Mouse (Mus musculus): Measurements from ENCODE around the gene Gm20388. TPM values are rescaled to one million over a fixed set of nuclear protein-coding genes. Genes with fewer than 3 reads are reported as not detected.

The Gm20388 gene
- polyA plus RNA-seq, 1 experiment from 2014 or later: 4.4 TPM

GRCm38 (mm10) chr8:122606810-122607209 lies 2696.2 kb downstream of the Gm20388 start:
- Histone ChIP-seq H3K9me3 (no peaks in the 10 kb centered on the region), H3K4me3 (replicated peaks) (no peak overlapping the region), H3K4me2 (replicated peaks) (no peak overlapping the region), H3K36me3 (no peaks in the 10 kb centered on the region), H3K27me3 (no peaks in the 10 kb centered on the region), H3K27ac (no peak overlapping the region), H3K4me1 (replicated peaks) (peaks cover 9% of the 10 kb centered on the region), H3K9ac (replicated peaks) (no peak overlapping the region)
- ATAC-seq: no peak
- 89% methylated on average over 11 of the region's 12 CpGs for WGBS

DNA sequence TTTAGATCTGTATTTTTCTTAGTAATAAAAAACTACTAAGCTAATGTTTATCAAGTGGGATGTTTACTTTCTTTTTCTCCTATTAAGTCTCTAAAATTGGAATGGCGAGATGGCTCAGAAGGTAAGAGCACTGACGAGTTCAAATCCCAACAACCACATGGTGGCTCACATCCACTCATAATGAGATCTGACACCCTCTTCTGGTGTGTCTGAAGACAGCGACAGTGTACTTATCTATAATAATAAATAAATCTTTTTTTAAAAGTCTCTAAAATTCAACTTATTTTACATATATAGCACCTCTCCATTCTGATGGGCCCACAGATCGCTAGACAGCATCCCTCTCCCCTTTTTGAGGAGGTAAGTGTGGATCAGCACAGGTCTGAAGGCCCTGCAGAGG lies 2699.6 kb downstream of the Gm20388 start:
- Histone ChIP-seq H3K4me3 (replicated peaks) (0 out of 2 replicates have a peak overlapping the region, but pooled peaks have one; percentile 61), H3K9ac (replicated peaks) (no peak overlapping the region), H3K27ac (no peak overlapping the region), H3K9me3 (no peaks in the 10 kb centered on the region), H3K4me1 (replicated peaks) (peaks cover 21% of the 10 kb centered on the region), H3K36me3 (0 out of 2 replicates have a peak, but pooled peaks cover 5% of the 10 kb centered on the region), H3K27me3 (no peaks in the 10 kb centered on the region), H3K4me2 (replicated peaks) (peak overlapping the region; percentile 93)
- no peak for ATAC-seq
- WGBS: 57% methylated on average over 4 of the region's 4 CpGs

DNA sequence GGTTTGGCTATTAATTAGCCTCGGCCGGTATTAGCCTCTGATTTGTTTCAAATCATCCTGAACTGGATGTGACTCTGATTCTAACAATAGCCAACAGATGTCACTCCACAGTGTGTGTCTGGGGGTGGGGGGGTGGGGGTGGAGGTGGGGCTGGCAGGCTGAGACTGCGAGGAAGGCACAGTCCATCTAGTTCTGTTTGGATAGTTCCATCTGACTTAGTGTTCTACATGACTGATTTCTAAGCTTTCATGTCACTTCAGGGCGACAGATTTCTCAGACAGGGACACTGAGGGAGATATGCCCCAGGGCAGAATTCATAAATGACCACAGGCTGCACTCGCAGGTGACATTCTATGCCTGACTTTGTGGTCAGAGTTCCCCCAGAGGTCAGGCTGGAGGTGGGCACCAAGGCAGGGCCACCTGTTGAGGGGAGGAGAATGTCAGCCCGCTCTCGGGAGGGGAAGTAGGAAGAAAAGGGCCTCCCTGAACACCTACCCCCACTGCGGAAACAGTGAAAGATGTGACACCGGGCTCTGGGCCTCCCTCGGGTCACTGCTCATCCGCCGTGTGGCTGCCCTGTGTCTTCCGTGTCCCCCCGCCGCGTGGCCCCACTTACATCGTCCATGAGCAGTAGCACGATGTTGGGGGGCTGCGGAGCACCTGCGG lies 2700.1 kb downstream of the Gm20388 start:
- 0 out of 2 replicates have a peak, but pooled peaks cover 7% of the 10 kb centered on the region for H3K36me3 ChIP-seq
- WGBS: 2% methylated on average over 20 of the region's 20 CpGs
- no peaks in the 10 kb centered on the region for H3K9me3 ChIP-seq
- no peaks in the 10 kb centered on the region for H3K27me3 ChIP-seq
- peak; percentile 12; the same call in 1 of the 2 replicates for ATAC-seq
- peak overlapping the region; percentile 74 for H3K27ac ChIP-seq
- H3K9ac ChIP-seq (replicated peaks): peak overlapping the region; percentile 72
- H3K4me3 ChIP-seq (replicated peaks): peak overlapping the region; percentile 61
- peak overlapping the region; percentile 93 for H3K4me2 ChIP-seq (replicated peaks)
- H3K4me1 ChIP-seq (replicated peaks): peaks cover 21% of the 10 kb centered on the region

- 0 out of 2 replicates have a peak, but pooled peaks cover 7% of the 10 kb centered on the region for H3K36me3 ChIP-seq
- peak within 1 kb of the TSS; percentile 72 for H3K9ac ChIP-seq (replicated peaks)
- no peaks in the 10 kb centered on the region for H3K27me3 ChIP-seq
- peak; percentile 95 for ATAC-seq
- H3K4me3 ChIP-seq (replicated peaks): peak within 1 kb of the TSS; percentile 61
- H3K4me1 ChIP-seq (replicated peaks): peaks cover 21% of the 10 kb centered on the region
- H3K9me3 ChIP-seq: no peaks in the 10 kb centered on the region
- H3K27ac ChIP-seq: peak within 1 kb of the TSS; percentile 91
- under 1% methylated on average over 46 of the region's 57 CpGs for WGBS
- H3K4me2 ChIP-seq (replicated peaks): peak within 1 kb of the TSS; percentile 93
Observed at GRCm38 (mm10) chr8:122611295-122612133, 2700.9 kb downstream of the Gm20388 start, which contains the start of the genes Galns and Trappc2l. Gene Galns (minus strand): TSS chr8:122611463. Gene Trappc2l (plus strand): TSS chr8:122611640.

GRCm38 (mm10) chr8:122616181-122616905 lies 2705.7 kb downstream of the Gm20388 start:
- no peak for ATAC-seq
- Histone ChIP-seq H3K36me3 (0 out of 2 replicates have a peak, but pooled peaks cover 7% of the 10 kb centered on the region), H3K4me1 (replicated peaks) (peaks cover 28% of the 10 kb centered on the region), H3K27ac (no peak overlapping the region), H3K9ac (replicated peaks) (no peak overlapping the region), H3K4me2 (replicated peaks) (no peak overlapping the region), H3K27me3 (no peaks in the 10 kb centered on the region), H3K4me3 (replicated peaks) (no peak overlapping the region), H3K9me3 (no peaks in the 10 kb centered on the region)
- WGBS: 81% methylated on average over 9 of the region's 9 CpGs

- Histone ChIP-seq H3K9me3 (no peaks in the 10 kb centered on the region), H3K4me2 (replicated peaks) (no peak overlapping the region), H3K27me3 (no peaks in the 10 kb centered on the region), H3K4me3 (replicated peaks) (no peak overlapping the region), H3K9ac (replicated peaks) (no peak overlapping the region), H3K36me3 (0 out of 2 replicates have a peak, but pooled peaks cover 7% of the 10 kb centered on the region), H3K4me1 (replicated peaks) (peaks cover 17% of the 10 kb centered on the region), H3K27ac (no peak overlapping the region; the same call in 1 of the 2 replicates)
- peak; percentile 31 for ATAC-seq
- 32% methylated on average over 5 of the region's 7 CpGs for WGBS
Observed at GRCm38 (mm10) chr8:122617947-122618546, 2707.4 kb downstream of the Gm20388 start.

DNA sequence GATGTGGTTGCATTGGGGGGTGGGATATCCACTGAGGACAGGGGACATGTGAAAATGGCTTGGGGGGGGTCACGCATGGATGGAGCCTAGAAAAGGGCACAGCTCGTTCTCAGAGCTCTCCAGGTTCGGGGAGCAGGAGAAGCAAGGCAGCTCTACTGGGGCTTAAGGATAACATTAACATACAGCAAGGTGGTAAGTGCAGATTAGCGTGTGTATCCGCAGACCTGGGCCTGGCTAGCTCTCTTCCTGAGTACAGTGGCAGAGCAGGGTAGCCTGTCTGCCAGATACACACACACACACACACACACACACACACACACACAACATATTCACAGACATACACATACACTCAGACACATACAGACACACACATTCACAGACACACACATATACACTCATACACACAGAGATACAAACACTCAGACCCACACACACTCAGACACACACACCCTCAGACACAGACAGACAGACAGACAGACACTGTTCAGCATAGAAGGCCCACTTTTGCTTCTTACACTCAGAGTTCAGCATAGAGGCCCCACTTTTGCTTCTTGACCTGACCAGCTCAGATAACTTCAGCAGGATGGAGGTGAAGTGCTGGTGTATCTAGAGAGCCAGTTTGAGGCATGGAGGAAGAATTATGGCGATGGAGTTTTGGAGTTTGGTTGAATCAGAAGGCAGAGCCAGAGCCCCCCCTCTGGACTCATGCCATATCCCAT lies 2708.2 kb downstream of the Gm20388 start:
- ATAC-seq: no peak
- 58% methylated on average over 6 of the region's 6 CpGs for WGBS
- H3K9ac ChIP-seq (replicated peaks): no peak overlapping the region

DNA sequence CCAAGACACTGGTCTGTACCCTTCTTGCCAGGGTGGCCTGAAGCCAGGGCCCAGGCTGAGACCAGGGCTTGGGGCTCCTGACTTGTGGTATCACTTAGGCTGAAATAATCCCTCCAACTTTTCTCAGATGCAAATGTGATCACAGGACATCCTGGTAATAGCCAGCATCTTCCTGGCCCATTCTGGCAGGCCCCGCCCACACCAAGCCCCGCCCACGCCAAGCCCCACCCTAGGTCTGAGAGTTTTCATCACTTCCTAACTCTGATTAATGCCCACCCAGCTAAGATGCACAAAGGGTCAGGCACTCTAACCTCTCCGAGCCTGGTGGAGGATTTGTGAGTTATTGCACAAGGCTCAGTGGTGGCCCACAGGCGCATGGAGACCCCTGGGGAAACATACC lies 2709.8 kb downstream of the Gm20388 start:
- Histone ChIP-seq H3K4me2 (replicated peaks) (no peak overlapping the region), H3K4me3 (replicated peaks) (no peak overlapping the region), H3K9ac (replicated peaks) (no peak overlapping the region), H3K27me3 (no peaks in the 10 kb centered on the region), H3K4me1 (replicated peaks) (peaks cover 17% of the 10 kb centered on the region), H3K9me3 (no peaks in the 10 kb centered on the region), H3K27ac (no peak overlapping the region), H3K36me3 (no peaks in the 10 kb centered on the region)
- WGBS: 42% methylated on average over 5 of the region's 5 CpGs
- ATAC-seq: no peak

More for the DNA sequence above, 2708.2 kb downstream of the Gm20388 start:
- Histone ChIP-seq H3K36me3 (0 out of 2 replicates have a peak, but pooled peaks cover 7% of the 10 kb centered on the region), H3K27me3 (no peaks in the 10 kb centered on the region), H3K4me3 (replicated peaks) (no peak overlapping the region), H3K4me2 (replicated peaks) (no peak overlapping the region), H3K27ac (no peak overlapping the region), H3K4me1 (replicated peaks) (peaks cover 17% of the 10 kb centered on the region), H3K9me3 (no peaks in the 10 kb centered on the region)

GRCm38 (mm10) chr8:122622727-122623126 lies 2712.1 kb downstream of the Gm20388 start, which contains the start of gene Pabpn1l:
Gene Pabpn1l (minus strand): TSS chr8:122622739.
- no peak within 1 kb of the TSS for H3K4me3 ChIP-seq (replicated peaks)
- WGBS: 64% methylated on average over 6 of the region's 6 CpGs
- no peak within 1 kb of the TSS for H3K27ac ChIP-seq
- no peak within 1 kb of the TSS for H3K9ac ChIP-seq (replicated peaks)
- H3K9me3 ChIP-seq: no peaks in the 10 kb centered on the region
- H3K4me1 ChIP-seq (replicated peaks): peaks cover 17% of the 10 kb centered on the region
- ATAC-seq: no peak
- no peak within 1 kb of the TSS for H3K4me2 ChIP-seq (replicated peaks)
- no peaks in the 10 kb centered on the region for H3K27me3 ChIP-seq
- H3K36me3 ChIP-seq: no peaks in the 10 kb centered on the region

DNA sequence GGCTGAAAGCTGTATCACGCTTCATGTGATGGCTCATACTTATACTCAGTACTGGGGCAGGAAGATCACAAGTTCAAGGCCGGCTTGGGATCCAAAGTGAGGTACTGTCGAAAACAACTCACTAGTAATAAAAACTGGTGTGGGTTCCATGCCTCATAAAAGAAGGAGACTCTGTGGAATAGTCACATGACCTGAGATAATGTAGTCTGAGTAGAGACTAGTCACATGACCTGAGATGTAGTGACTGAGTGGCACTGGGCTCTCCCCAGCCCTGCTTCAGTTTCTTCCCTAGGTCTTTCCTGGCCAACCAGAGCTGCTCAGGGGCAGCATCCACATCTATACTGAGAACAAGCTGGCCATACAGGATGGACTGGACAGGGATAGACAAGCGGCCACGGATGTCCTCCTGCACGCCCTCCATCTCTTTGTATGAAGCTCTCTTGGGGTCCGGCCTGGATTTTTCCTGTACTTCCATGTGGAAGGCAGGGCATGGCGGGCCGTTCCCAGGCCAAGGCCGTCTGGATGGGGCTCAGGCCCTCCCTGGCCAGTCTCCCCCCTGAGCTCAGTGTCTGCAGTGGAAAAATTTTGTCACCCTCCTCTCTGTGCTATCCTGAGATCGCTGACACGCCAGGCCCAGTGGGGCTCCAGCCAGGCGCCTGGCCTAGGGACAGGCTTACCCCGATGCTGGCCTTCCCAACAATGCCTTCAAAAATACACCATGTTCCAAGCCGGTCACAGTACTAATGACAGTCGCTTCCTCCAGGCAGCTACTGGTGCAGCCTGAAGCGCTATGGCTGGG lies 2713.4 kb downstream of the Gm20388 start:
- WGBS: 87% methylated on average over 17 of the region's 17 CpGs
- Histone ChIP-seq H3K4me1 (replicated peaks) (peaks cover 9% of the 10 kb centered on the region), H3K27me3 (no peaks in the 10 kb centered on the region), H3K4me2 (replicated peaks) (no peak overlapping the region), H3K27ac (no peak overlapping the region), H3K9me3 (no peaks in the 10 kb centered on the region), H3K36me3 (peaks cover 8% of the 10 kb centered on the region; the same call in 1 of the 2 replicates), H3K9ac (replicated peaks) (no peak overlapping the region), H3K4me3 (replicated peaks) (no peak overlapping the region)
- no peak for ATAC-seq

Measured in midbrain, embryonic 13.5 days (tissue).